Mouse (Mus musculus) E14TG2a.4 (cell line): ENCODE results near the gene Arid2.

Experiments
- CTCF ChIP-seq: conservative IDR thresholded peaks from 2 replicates; pipeline ENCODE4 v1.5.1; 2014; ENCODE audit warnings: low read length
- POU5F1 ChIP-seq: IDR thresholded peaks from 2 replicates; pipeline ENCODE4 v1.6.1; 2014; ENCODE audit warnings: low read length, borderline replicate concordance

DNA sequence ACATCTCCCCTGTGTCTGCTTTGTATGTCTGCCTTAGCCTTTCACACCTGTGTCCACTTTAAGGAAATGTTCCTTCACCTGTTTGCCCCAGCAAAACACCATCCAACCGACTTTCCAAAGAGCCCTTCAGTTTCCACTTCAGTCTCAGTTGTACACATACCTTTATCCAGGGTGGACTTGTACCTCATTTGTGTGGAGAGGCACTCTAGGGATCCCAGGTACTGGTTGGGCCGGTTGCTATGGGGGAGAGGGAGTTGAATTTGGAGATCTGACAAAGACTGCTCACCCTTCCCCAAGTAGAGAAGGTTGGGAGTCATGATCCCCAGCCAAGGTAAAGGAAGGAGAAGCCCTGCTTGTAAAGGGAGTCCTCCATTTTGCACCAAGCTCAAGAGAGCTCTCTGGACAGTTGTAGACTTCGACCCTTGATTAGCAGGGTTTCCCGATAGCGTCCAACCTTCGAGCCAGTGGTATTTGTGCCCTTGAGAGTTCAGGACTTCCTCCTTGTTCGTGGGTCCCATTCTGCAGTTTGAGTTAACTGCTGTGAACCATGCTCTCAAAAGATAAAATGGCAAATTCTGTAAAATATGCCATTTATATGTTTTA is 38.5 kb downstream of the Arid2 start:
- TF ChIP-seq CTCF (no peak), POU5F1 (no peak)
